ENCODE assay signal across 8 mouse cellular contexts in the genomic region with DNA sequence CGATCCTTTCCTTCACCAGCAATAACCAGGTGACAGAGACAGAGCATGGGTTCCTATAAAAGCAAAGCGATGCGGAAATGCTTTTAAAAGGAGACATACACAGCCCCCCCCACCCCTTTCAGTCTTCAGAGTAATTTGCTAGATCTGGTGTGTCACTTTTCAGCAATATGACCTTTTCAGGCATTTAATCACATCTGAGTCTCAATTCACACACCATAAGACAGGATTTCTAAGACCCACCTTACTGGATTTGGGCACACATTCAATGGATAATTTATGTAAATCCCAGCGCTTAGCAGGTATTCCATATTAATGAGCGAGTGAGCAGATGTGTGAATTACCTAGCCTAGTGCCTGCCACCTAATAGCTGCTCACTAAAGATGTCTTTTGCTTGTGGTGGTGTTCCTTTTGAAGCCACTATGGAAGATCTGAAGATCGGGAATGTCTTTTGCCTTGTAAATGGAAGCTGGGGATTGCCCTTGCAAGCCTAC.
DNase-seq lines count a peak whose midpoint lies in the region; ATAC-seq and TF ChIP-seq lines count a peak whose summit lies in the region.

No protein-coding gene starts in this region.

- DNase-seq in heart, adult 9 months (ENCODE audit: low spot score in 2 of 2): no peak
- no peak for DNase-seq in embryonic facial prominence, embryonic 10.5 days (ENCODE audit: low spot score)
- DNase-seq in forebrain, postnatal 0 days: peak; percentile 24
- DNase-seq in spleen, adult 18-20 months: no peak

- no peaks in the 10 kb centered on the region for H3K36me3 ChIP-seq in heart, embryonic 14.5 days (ENCODE audit: control insufficient read depth, insufficient read depth, low read length)
- no peaks in the 10 kb centered on the region for H3K36me3 ChIP-seq in embryonic facial prominence, embryonic 10.5 days (replicated peaks)
- no peaks in the 10 kb centered on the region for H3K36me3 ChIP-seq in forebrain, postnatal 0 days (ENCODE audit: insufficient read depth)
- no peaks in the 10 kb centered on the region for H3K36me3 ChIP-seq in limb, embryonic 15.5 days

- peak overlapping the region in 1 of 2 experiments; percentile 4; a peak in 1 of 4 replicates for H3K4me3 ChIP-seq in heart, embryonic 14.5 days (ENCODE audit: control insufficient read depth in 1 of 2, insufficient read depth in 1 of 2, low read depth in 1 of 2, low read length in 2 of 2)
- peak overlapping the region; percentile 12; the same call in 1 of the 2 replicates for H3K4me3 ChIP-seq in embryonic facial prominence, embryonic 10.5 days
- H3K4me3 ChIP-seq in forebrain, postnatal 0 days (ENCODE audit: low read depth, low read length): peak overlapping the region; percentile 14; the same call in 1 of the 2 replicates
- peak overlapping the region; percentile 11; the same call in 1 of the 2 replicates for H3K4me3 ChIP-seq in limb, embryonic 15.5 days

- H3K9me3 ChIP-seq in heart, embryonic 14.5 days (ENCODE audit: control insufficient read depth, low read length): no peaks in the 10 kb centered on the region
- H3K9me3 ChIP-seq in embryonic facial prominence, embryonic 10.5 days: 0 out of 2 replicates have a peak, but pooled peaks cover 2% of the 10 kb centered on the region
- no peaks in the 10 kb centered on the region for H3K9me3 ChIP-seq in forebrain, postnatal 0 days (ENCODE audit: low read length)
- no peaks in the 10 kb centered on the region for H3K9me3 ChIP-seq in limb, embryonic 15.5 days

- H3K9ac ChIP-seq in heart, embryonic 14.5 days (ENCODE audit: low read length): no peak overlapping the region
- peak overlapping the region; percentile 28; the same call in 1 of the 2 replicates for H3K9ac ChIP-seq in forebrain, postnatal 0 days
- no peak overlapping the region for H3K9ac ChIP-seq in limb, embryonic 15.5 days

- peaks cover 3 to 9% of the 10 kb centered on the region in 2 experiments; a peak in 1 of 4 replicates for H3K4me1 ChIP-seq in heart, embryonic 14.5 days (ENCODE audit: control insufficient read depth in 2 of 2, insufficient read depth in 2 of 2, low read length in 2 of 2)
- H3K4me1 ChIP-seq in embryonic facial prominence, embryonic 10.5 days: peaks cover 16% of the 10 kb centered on the region
- H3K4me1 ChIP-seq in forebrain, postnatal 0 days (ENCODE audit: insufficient read depth): 0 out of 2 replicates have a peak, but pooled peaks cover 7% of the 10 kb centered on the region
- 0 out of 2 replicates have a peak, but pooled peaks cover 3% of the 10 kb centered on the region for H3K4me1 ChIP-seq in limb, embryonic 15.5 days

- ATAC-seq in heart, embryonic 14.5 days (ENCODE audit: insufficient number of reproducible peaks, insufficient read depth, low FRiP score, low read depth): no peak
- peak; percentile 54; the same call in 1 of the 2 replicates for ATAC-seq in forebrain, postnatal 0 days
- ATAC-seq in limb, embryonic 15.5 days (ENCODE audit: insufficient number of reproducible peaks, low FRiP score, low TSS enrichment, low read depth): no peak
- no peak for ATAC-seq in monocyte, adult 5-6 weeks (replicated peaks; ENCODE audit: insufficient number of reproducible peaks, low FRiP score, low TSS enrichment, poor library complexity, severe bottlenecking)
- ATAC-seq in CD4-positive, CD25-positive, alpha-beta regulatory T cell, adult 4 months: no peak

- H3K27me3 ChIP-seq in heart, embryonic 14.5 days (ENCODE audit: control insufficient read depth, insufficient read depth, low read length): no peaks in the 10 kb centered on the region
- H3K27me3 ChIP-seq in embryonic facial prominence, embryonic 10.5 days (replicated peaks; ENCODE audit: low read depth, poor library complexity, severe bottlenecking): no peaks in the 10 kb centered on the region
- H3K27me3 ChIP-seq in forebrain, postnatal 0 days (ENCODE audit: insufficient read depth, low read length): no peaks in the 10 kb centered on the region
- H3K27me3 ChIP-seq in limb, embryonic 15.5 days: no peaks in the 10 kb centered on the region

- TF ChIP-seq CTCF in forebrain, postnatal 0 days (IDR thresholded peaks at IDR 0.05; ENCODE audit: low read depth): no peak

- peak overlapping the region; percentile 48 for H3K4me2 ChIP-seq in heart, embryonic 14.5 days (ENCODE audit: low read length)
- H3K4me2 ChIP-seq in forebrain, postnatal 0 days (ENCODE audit: low read depth): peak overlapping the region; percentile 29; the same call in 1 of the 2 replicates
- peak overlapping the region; percentile 34; the same call in 1 of the 2 replicates for H3K4me2 ChIP-seq in limb, embryonic 15.5 days

- no peak overlapping the region for H3K27ac ChIP-seq in heart, embryonic 14.5 days (replicated peaks in 1 of 2; ENCODE audit: control insufficient read depth in 1 of 2, insufficient read depth in 1 of 2, low read depth in 2 of 2, low read length in 2 of 2)
- no peak overlapping the region for H3K27ac ChIP-seq in embryonic facial prominence, embryonic 10.5 days (replicated peaks)
- H3K27ac ChIP-seq in forebrain, postnatal 0 days (ENCODE audit: low read depth, low read length): no peak overlapping the region
- H3K27ac ChIP-seq in limb, embryonic 15.5 days: no peak overlapping the region

- WGBS in heart, embryonic 14.5 days: 33% methylated on average over 6 of the region's 6 CpGs
- WGBS in embryonic facial prominence, embryonic 10.5 days: 27% methylated on average over 6 of the region's 6 CpGs
- 9% methylated on average over 6 of the region's 6 CpGs for WGBS in forebrain, postnatal 0 days
- WGBS in limb, embryonic 15.5 days: 22% methylated on average over 6 of the region's 6 CpGs
